In the genomic region with DNA sequence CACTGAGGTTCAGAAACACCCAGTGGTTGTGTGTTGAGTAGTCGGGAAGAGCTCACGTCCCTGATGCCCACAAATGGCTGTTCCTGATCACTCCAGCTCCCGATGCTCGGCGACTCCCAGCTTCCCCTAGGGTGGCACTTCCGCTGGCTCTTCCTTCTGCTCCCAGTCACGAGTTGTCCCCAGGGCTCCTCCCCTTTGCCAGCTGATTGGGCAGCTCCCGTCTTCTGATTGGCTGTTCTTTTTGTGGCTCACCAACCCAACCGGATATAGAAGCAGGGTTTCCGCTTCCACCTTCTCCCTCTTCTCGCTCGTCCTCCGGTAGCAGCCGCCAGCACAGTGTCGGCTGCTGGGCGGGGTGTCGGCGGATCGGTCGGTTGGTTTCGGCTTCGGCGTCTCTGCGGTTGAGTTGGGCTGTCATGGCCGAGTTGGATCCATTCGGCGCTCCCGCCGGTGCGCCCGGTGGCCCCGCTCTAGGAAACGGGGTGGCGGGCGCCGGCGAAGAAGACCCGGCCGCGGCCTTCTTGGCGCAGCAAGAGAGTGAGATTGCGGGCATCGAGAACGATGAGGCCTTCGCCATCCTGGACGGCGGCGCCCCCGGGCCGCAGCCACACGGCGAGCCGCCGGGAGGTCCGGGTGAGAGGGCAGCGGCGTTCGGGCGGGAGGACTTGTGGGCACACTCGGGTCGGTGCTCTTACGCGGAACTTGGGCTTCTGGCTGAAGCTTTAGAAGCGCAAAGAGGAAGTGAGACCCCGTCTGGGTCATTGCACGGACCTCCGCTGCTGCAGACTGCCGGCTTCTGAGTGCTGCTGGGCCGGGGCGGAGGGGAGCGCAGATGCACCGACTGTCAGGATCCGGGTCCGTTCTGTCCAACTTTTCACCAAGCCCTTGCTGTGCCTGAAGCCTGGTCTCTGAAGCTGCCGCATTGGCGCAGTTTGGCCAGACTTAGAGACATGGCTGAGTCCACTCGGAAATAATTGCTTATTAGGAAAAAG, we compare ENCODE assay signal across 8 mouse cellular contexts. TPM values are rescaled to one million over a fixed set of nuclear protein-coding genes. Genes with fewer than 3 reads are reported as not detected.
DNase-seq lines count a peak whose midpoint lies in the region; ATAC-seq lines count a peak whose summit lies in the region.

No protein-coding gene starts in this region.

- H3K4me2 ChIP-seq in heart, embryonic 13.5 days, result peak overlapping the region; percentile 75
- peak overlapping the region; percentile 87 for H3K4me2 ChIP-seq in liver, embryonic 12.5 days
- peak overlapping the region; percentile 70 for H3K4me2 ChIP-seq in stomach, embryonic 15.5 days

- peak; percentile 94 for DNase-seq in CD4-positive helper T cell, adult 2 months (ENCODE audit: low read depth, low spot score)
- DNase-seq in brain, embryonic 18.5 days (ENCODE audit: low read depth, low spot score), result peak; percentile 93
- peak; percentile 95 for DNase-seq in kidney, postnatal 10 days
- DNase-seq in natural killer cell, adult 2 months (ENCODE audit: low spot score in 2 of 2), result peak; percentile 85 to 87

- H3K4me3 ChIP-seq in heart, embryonic 13.5 days, result peak overlapping the region; percentile 100
- peak overlapping the region; percentile 98 for H3K4me3 ChIP-seq in liver, embryonic 12.5 days
- H3K4me3 ChIP-seq in stomach, embryonic 15.5 days (replicated peaks), result peak overlapping the region; percentile 89

- peak; percentile 100 for ATAC-seq in erythroid progenitor cell, adult 5-6 weeks (replicated peaks; ENCODE audit: low FRiP score, poor library complexity, severe bottlenecking)
- peak; percentile 94 for ATAC-seq in heart, embryonic 13.5 days (ENCODE audit: extremely low read depth, insufficient number of reproducible peaks, low FRiP score, low TSS enrichment)
- peak; percentile 96 for ATAC-seq in liver, embryonic 12.5 days
- peak; percentile 98 for ATAC-seq in stomach, embryonic 15.5 days (ENCODE audit: insufficient read depth, low FRiP score, low read depth)

- H3K27ac ChIP-seq in heart, embryonic 13.5 days (replicated peaks), result peak overlapping the region; percentile 87
- peak overlapping the region; percentile 88 for H3K27ac ChIP-seq in liver, embryonic 12.5 days
- H3K27ac ChIP-seq in stomach, embryonic 15.5 days, result peak overlapping the region; percentile 80

- H3K4me1 ChIP-seq in heart, embryonic 13.5 days, result peaks cover 34% of the 10 kb centered on the region
- peaks cover 48% of the 10 kb centered on the region for H3K4me1 ChIP-seq in liver, embryonic 12.5 days
- H3K4me1 ChIP-seq in stomach, embryonic 15.5 days, result peaks cover 19% of the 10 kb centered on the region

- peak overlapping the region; percentile 98 for H3K9ac ChIP-seq in heart, embryonic 13.5 days
- H3K9ac ChIP-seq in liver, embryonic 12.5 days, result peak overlapping the region; percentile 93
- peak overlapping the region; percentile 87 for H3K9ac ChIP-seq in stomach, embryonic 15.5 days

- no peaks in the 10 kb centered on the region for H3K9me3 ChIP-seq in heart, embryonic 13.5 days
- H3K9me3 ChIP-seq in liver, embryonic 12.5 days (replicated peaks), result no peaks in the 10 kb centered on the region
- no peaks in the 10 kb centered on the region for H3K9me3 ChIP-seq in stomach, embryonic 15.5 days

- WGBS in heart, embryonic 13.5 days, result 1% methylated on average over 77 of the region's 77 CpGs
- 1% methylated on average over 77 of the region's 77 CpGs for WGBS in liver, embryonic 12.5 days (ENCODE audit: insufficient replicate concordance)
- 1% methylated on average over 75 of the region's 77 CpGs for WGBS in stomach, embryonic 15.5 days

- peaks cover 10% of the 10 kb centered on the region for H3K36me3 ChIP-seq in heart, embryonic 13.5 days
- H3K36me3 ChIP-seq in liver, embryonic 12.5 days, result peaks cover 53% of the 10 kb centered on the region
- H3K36me3 ChIP-seq in stomach, embryonic 15.5 days, result no peaks in the 10 kb centered on the region

- H3K27me3 ChIP-seq in heart, embryonic 13.5 days (replicated peaks), result no peaks in the 10 kb centered on the region
- no peaks in the 10 kb centered on the region for H3K27me3 ChIP-seq in liver, embryonic 12.5 days (replicated peaks)
- H3K27me3 ChIP-seq in stomach, embryonic 15.5 days (replicated peaks), result no peaks in the 10 kb centered on the region

RNA-seq across cellular contexts. Expression of gene Clta, which starts 8.4 kb away (rescaled TPM):
- 151 and 166 TPM in 2 replicates for total RNA-seq in erythroid progenitor cell, adult 5-6 weeks (2015; ENCODE audit: low replicate concordance)
- 108 and 147 TPM in 2 replicates for total RNA-seq in erythroid progenitor cell, adult 5-6 weeks (2017; ENCODE audit: low replicate concordance)
- 140 and 150 TPM in 2 replicates for polyA plus RNA-seq in heart, embryonic 13.5 days (2015; fragmentation: Nextera tagmentation; extraction: Ambion mirVana)
- polyA plus RNA-seq in liver, embryonic 12.5 days (2016; fragmentation: Nextera tagmentation; extraction: Ambion mirVana), result 169 and 172 TPM in 2 replicates
- 248 and 262 TPM in 2 replicates for polyA plus RNA-seq in stomach, embryonic 15.5 days (2015; fragmentation: Nextera tagmentation; extraction: Ambion mirVana)

RNA-seq across cellular contexts. Expression of gene Ccin, which starts 29.4 kb away (rescaled TPM):
- total RNA-seq in erythroid progenitor cell, adult 5-6 weeks (2015; ENCODE audit: low replicate concordance), result not detected in 2 replicates
- not detected in 2 replicates for total RNA-seq in erythroid progenitor cell, adult 5-6 weeks (2017; ENCODE audit: low replicate concordance)
- not detected in 2 replicates for polyA plus RNA-seq in heart, embryonic 13.5 days (2015; fragmentation: Nextera tagmentation; extraction: Ambion mirVana)
- polyA plus RNA-seq in liver, embryonic 12.5 days (2016; fragmentation: Nextera tagmentation; extraction: Ambion mirVana), result not detected in 2 replicates
- polyA plus RNA-seq in stomach, embryonic 15.5 days (2015; fragmentation: Nextera tagmentation; extraction: Ambion mirVana), result not detected in 2 replicates

RNA-seq across cellular contexts. Expression of gene Glipr2, which starts 55.5 kb away (rescaled TPM):
- 9.6 and 20.2 TPM in 2 replicates for total RNA-seq in erythroid progenitor cell, adult 5-6 weeks (2015; ENCODE audit: low replicate concordance)
- total RNA-seq in erythroid progenitor cell, adult 5-6 weeks (2017; ENCODE audit: low replicate concordance), result 10.7 and 16.8 TPM in 2 replicates
- polyA plus RNA-seq in heart, embryonic 13.5 days (2015; fragmentation: Nextera tagmentation; extraction: Ambion mirVana), result 63.2 and 72.4 TPM in 2 replicates
- polyA plus RNA-seq in liver, embryonic 12.5 days (2016; fragmentation: Nextera tagmentation; extraction: Ambion mirVana), result 45.8 and 46.6 TPM in 2 replicates
- polyA plus RNA-seq in stomach, embryonic 15.5 days (2015; fragmentation: Nextera tagmentation; extraction: Ambion mirVana), result 95.8 and 106 TPM in 2 replicates

Comparison
In these comparisons a context has a peak if more than half of its experiments do, and no peak if none do; other contexts are left out.
1. Peak in every context shown above with its lines: DNase-seq, ATAC-seq, H3K4me3 ChIP-seq and H3K27ac ChIP-seq.